Mouse (Mus musculus) splenic B cell, adult 2 months (primary cell): Measurements from ENCODE around the gene Tmem100.

ENCODE experiments used
- DNase-seq: peaks from one replicate; pipeline ENCODE4 v3.0.0-alpha.2; 2011; ENCODE audit warnings: low read depth, low spot score
- H3K27me3 ChIP-seq: 2 replicates; pipeline ENCODE4 v1.6.1; 2012; ENCODE audit warnings: mild to moderate bottlenecking, low read length, moderate library complexity, mixed read lengths; ENCODE audit not compliant: control insufficient read depth, poor library complexity, insufficient read depth, severe bottlenecking
- H3K36me3 ChIP-seq: 2 replicates; pipeline ENCODE4 v1.6.1; 2012; ENCODE audit warnings: mild to moderate bottlenecking, low read length, moderate library complexity, mixed read lengths; ENCODE audit not compliant: control insufficient read depth, poor library complexity, insufficient read depth, severe bottlenecking

The Tmem100 gene

GRCm38 (mm10) chr11:90002231-90002986, 27.7 kb upstream of the Tmem100 start, which contains the start of gene Pctp:
Gene Pctp, minus strand, starts transcription at chr11:90002894.
- H3K27me3 ChIP-seq, result no peaks in the 10 kb centered on the region; the same call in 1 of the 2 replicates
- DNase-seq, result peak; percentile 87
- H3K36me3 ChIP-seq, result no peaks in the 10 kb centered on the region

GRCm38 (mm10) chr11:90002987-90003348, 27.2 kb upstream of the Tmem100 start:
- no peak for DNase-seq
- H3K36me3 ChIP-seq, result no peaks in the 10 kb centered on the region
- H3K27me3 ChIP-seq, result no peaks in the 10 kb centered on the region; the same call in 1 of the 2 replicates

GRCm38 (mm10) chr11:90003386-90003785, 26.8 kb upstream of the Tmem100 start:
- Histone ChIP-seq H3K27me3 (no peaks in the 10 kb centered on the region; the same call in 1 of the 2 replicates), H3K36me3 (no peaks in the 10 kb centered on the region)
- no peak for DNase-seq

- Histone ChIP-seq H3K27me3 (no peaks in the 10 kb centered on the region; the same call in 1 of the 2 replicates), H3K36me3 (no peaks in the 10 kb centered on the region)
- no peak for DNase-seq
These were observed 24.0 kb upstream of the Tmem100 start for GRCm38 (mm10) chr11:90006111-90006510.

- DNase-seq, result no peak
- Histone ChIP-seq H3K36me3 (no peaks in the 10 kb centered on the region), H3K27me3 (peaks cover 2% of the 10 kb centered on the region; the same call in 1 of the 2 replicates)
These were observed 22.2 kb upstream of the Tmem100 start for GRCm38 (mm10) chr11:90007791-90008531.

GRCm38 (mm10) chr11:90013657-90014056, 16.5 kb upstream of the Tmem100 start:
- H3K36me3 ChIP-seq, result no peaks in the 10 kb centered on the region
- DNase-seq, result no peak
- 0 out of 2 replicates have a peak, but pooled peaks cover 2% of the 10 kb centered on the region for H3K27me3 ChIP-seq

GRCm38 (mm10) chr11:90015281-90015680, 14.9 kb upstream of the Tmem100 start:
- Histone ChIP-seq H3K27me3 (0 out of 2 replicates have a peak, but pooled peaks cover 2% of the 10 kb centered on the region), H3K36me3 (no peaks in the 10 kb centered on the region)
- DNase-seq, result no peak

- Histone ChIP-seq H3K36me3 (no peaks in the 10 kb centered on the region), H3K27me3 (no peaks in the 10 kb centered on the region)
- peak; percentile 70 for DNase-seq
These were observed 11.0 kb upstream of the Tmem100 start for GRCm38 (mm10) chr11:90019161-90019560.

- Histone ChIP-seq H3K27me3 (no peaks in the 10 kb centered on the region), H3K36me3 (no peaks in the 10 kb centered on the region)
- DNase-seq, result no peak
These were observed 4.0 kb upstream of the Tmem100 start for GRCm38 (mm10) chr11:90025891-90026801.

- DNase-seq, result no peak
- H3K27me3 ChIP-seq, result no peaks in the 10 kb centered on the region
- H3K36me3 ChIP-seq, result no peaks in the 10 kb centered on the region
These were observed 3.4 kb upstream of the Tmem100 start for GRCm38 (mm10) chr11:90026802-90027174.

- no peak for DNase-seq
- no peaks in the 10 kb centered on the region for H3K36me3 ChIP-seq
- H3K27me3 ChIP-seq, result no peaks in the 10 kb centered on the region
These were observed 2.9 kb upstream of the Tmem100 start for GRCm38 (mm10) chr11:90027216-90027615.

GRCm38 (mm10) chr11:90028746-90029145, 1.4 kb upstream of the Tmem100 start:
- DNase-seq, result no peak
- no peaks in the 10 kb centered on the region for H3K36me3 ChIP-seq

GRCm38 (mm10) chr11:90029354-90029753, 794 bp upstream of the Tmem100 start:
- Histone ChIP-seq H3K36me3 (no peaks in the 10 kb centered on the region), H3K27me3 (no peaks in the 10 kb centered on the region)
- peak; percentile 73 for DNase-seq

More at GRCm38 (mm10) chr11:90028746-90029145, 1.4 kb upstream of the Tmem100 start:
- no peaks in the 10 kb centered on the region for H3K27me3 ChIP-seq

GRCm38 (mm10) chr11:90030557-90030956, 409 bp downstream of the Tmem100 start:
- Histone ChIP-seq H3K36me3 (no peaks in the 10 kb centered on the region), H3K27me3 (no peaks in the 10 kb centered on the region)
- DNase-seq, result peak; percentile 60
